Mouse (Mus musculus) MEL (cell line): Measurements from ENCODE around the gene Trim37. TPM values are rescaled to one million over a fixed set of nuclear protein-coding genes. Genes with fewer than 3 reads are reported as not detected.

Source experiments
- DNase-seq: peaks from one replicate; pipeline ENCODE4 v3.0.0; 2011; ENCODE audit warnings: low read depth, low spot score
- H3K27ac ChIP-seq: 2 replicates; pipeline ENCODE4 v1.5.1; 2012; ENCODE audit warnings: low read depth, mild to moderate bottlenecking, control low read depth, low read length, moderate library complexity; ENCODE audit not compliant: control insufficient read depth
- H3K27me3 ChIP-seq, 2 experiments: fragments of 150-350 bp in 1 of 2; sonication (generic) in 1 of 2; 2 replicates each; pipeline ENCODE4 v1.6.1; 2012; ENCODE audit warnings: low read length in 2 of 2, mild to moderate bottlenecking in 2 of 2, improper control_type of control experiment in 1 of 2, moderate library complexity in 1 of 2; ENCODE audit not compliant: insufficient read depth in 2 of 2, control insufficient read depth in 1 of 2
- H3K36me3 ChIP-seq, 2 experiments: 2 replicates each; pipeline ENCODE4 v1.6.1; 2012 to 2014; ENCODE audit warnings: low read length in 2 of 2, improper control_type of control experiment in 1 of 2, inconsistent platforms in 1 of 2, mild to moderate bottlenecking in 1 of 2; ENCODE audit not compliant: insufficient read depth in 2 of 2, control insufficient read depth in 1 of 2
- H3K4me1 ChIP-seq, 2 experiments: fragments of 150-350 bp in 1 of 2; sonication (generic) in 1 of 2; 2 replicates each; pipeline ENCODE4 v1.6.1; 2012; ENCODE audit warnings: low read length in 2 of 2, improper control_type of control experiment in 1 of 2, mild to moderate bottlenecking in 1 of 2; ENCODE audit not compliant: insufficient read depth in 2 of 2, control insufficient read depth in 1 of 2
- H3K4me3 ChIP-seq, 2 experiments: fragments of 150-350 bp in 1 of 2; sonication (generic) in 1 of 2; 2 replicates each; pipeline ENCODE4 v1.5.1; 2012; ENCODE audit warnings: low read depth in 2 of 2, low read length in 2 of 2, mild to moderate bottlenecking in 2 of 2, moderate library complexity in 2 of 2, control low read depth in 1 of 2, improper control_type of control experiment in 1 of 2; ENCODE audit not compliant: control insufficient read depth in 1 of 2, insufficient read depth in 1 of 2
- H3K79me2 ChIP-seq: 2 replicates; pipeline ENCODE4 v1.6.1; 2012; ENCODE audit warnings: mild to moderate bottlenecking, low read length, moderate library complexity; ENCODE audit not compliant: control insufficient read depth, poor library complexity, insufficient read depth
- H3K9ac ChIP-seq: 2 replicates; pipeline ENCODE4 v1.6.1; 2012; ENCODE audit warnings: low read depth, mild to moderate bottlenecking, control low read depth, low read length, moderate library complexity; ENCODE audit not compliant: control insufficient read depth, poor library complexity, severe bottlenecking
- H3K9me3 ChIP-seq: fragments of 150-350 bp; sonication (generic); replicated peaks from 2 replicates; pipeline ENCODE4 v1.6.1; 2012; ENCODE audit warnings: mild to moderate bottlenecking, low read length, improper control_type of control experiment, moderate library complexity; ENCODE audit not compliant: insufficient read depth
- CHD1 ChIP-seq: IDR thresholded peaks from 2 replicates; pipeline ENCODE4 v1.6.1; 2012; ENCODE audit warnings: low read depth, mild to moderate bottlenecking, inconsistent platforms, low read length, improper control_type of control experiment
- CHD2 ChIP-seq: IDR thresholded peaks from 2 replicates; pipeline ENCODE4 v1.6.1; 2011; ENCODE audit warnings: low read length, improper control_type of control experiment
- CTCF ChIP-seq, 3 experiments: IDR thresholded peaks in 2 of 3; conservative IDR thresholded peaks in 1 of 3; 2 replicates each; pipeline ENCODE4 v1.5.1; 2011 to 2012; ENCODE audit warnings: low read length in 3 of 3, low read depth in 2 of 3, mild to moderate bottlenecking in 2 of 3, improper control_type of control experiment in 1 of 3, inconsistent platforms in 1 of 3, mixed read lengths in 1 of 3, moderate library complexity in 1 of 3; ENCODE audit not compliant: control insufficient read depth in 1 of 3, insufficient read depth in 1 of 3, poor library complexity in 1 of 3, severe bottlenecking in 1 of 3
- E2F4 ChIP-seq: IDR thresholded peaks from 2 replicates; pipeline ENCODE4 v1.6.1; 2011; ENCODE audit warnings: low read depth, low read length, improper control_type of control experiment, borderline replicate concordance
- ELF1 ChIP-seq: IDR thresholded peaks from 2 replicates; pipeline ENCODE4 v1.6.1; 2014; ENCODE audit warnings: low read depth, mild to moderate bottlenecking, inconsistent platforms, low read length, improper control_type of control experiment, moderate library complexity
- EP300 ChIP-seq, 2 experiments: IDR thresholded peaks; 2 replicates each; pipeline ENCODE4 v1.6.1; 2011; ENCODE audit warnings: improper control_type of control experiment in 2 of 2, low read length in 2 of 2, low read depth in 1 of 2, mild to moderate bottlenecking in 1 of 2
- ETS1 ChIP-seq: IDR thresholded peaks from 2 replicates; pipeline ENCODE4 v1.6.1; 2012; ENCODE audit warnings: low read depth, mild to moderate bottlenecking, inconsistent platforms, low read length, improper control_type of control experiment, moderate library complexity
- GABPA ChIP-seq: IDR thresholded peaks from 2 replicates; pipeline ENCODE4 v1.6.1; 2012; ENCODE audit warnings: low read depth, mild to moderate bottlenecking, inconsistent platforms, low read length, improper control_type of control experiment, moderate library complexity
- JUND ChIP-seq: IDR thresholded peaks from 2 replicates; pipeline ENCODE4 v1.6.1; 2011; ENCODE audit warnings: low read depth, mild to moderate bottlenecking, improper control_type of control experiment, low read length
- KAT2A ChIP-seq: conservative IDR thresholded peaks from 2 replicates; pipeline ENCODE4 v1.6.1; 2012; ENCODE audit warnings: low read depth, low read length, improper control_type of control experiment, inconsistent platforms
- MAFK ChIP-seq: IDR thresholded peaks from 2 replicates; pipeline ENCODE4 v1.6.1; 2011; ENCODE audit warnings: low read depth, mild to moderate bottlenecking, low read length, improper control_type of control experiment, borderline replicate concordance
- MAX ChIP-seq: IDR thresholded peaks from 2 replicates; pipeline ENCODE4 v1.6.1; 2011; ENCODE audit warnings: low read length, improper control_type of control experiment
- MEF2A ChIP-seq: IDR thresholded peaks from 2 replicates; pipeline ENCODE4 v1.6.1; 2014; ENCODE audit warnings: low read depth, mild to moderate bottlenecking, inconsistent platforms, low read length, improper control_type of control experiment; ENCODE audit not compliant: poor library complexity, insufficient replicate concordance, severe bottlenecking; ENCODE audit errors: extremely low read depth
- MXI1 ChIP-seq: IDR thresholded peaks from 2 replicates; pipeline ENCODE4 v1.6.1; 2011; ENCODE audit warnings: mild to moderate bottlenecking, low read depth, low read length, improper control_type of control experiment
- MYB ChIP-seq: IDR thresholded peaks from 2 replicates; pipeline ENCODE4 v1.6.1; 2011; ENCODE audit warnings: mild to moderate bottlenecking, low read depth, low read length, improper control_type of control experiment
- MYC ChIP-seq: IDR thresholded peaks from 2 replicates; pipeline ENCODE4 v1.6.1; 2011; ENCODE audit warnings: low read depth, mild to moderate bottlenecking, low read length, improper control_type of control experiment, moderate library complexity
- NELFE ChIP-seq: IDR thresholded peaks from 2 replicates; pipeline ENCODE4 v1.6.1; 2011; ENCODE audit warnings: low read depth, low read length, improper control_type of control experiment
- POLR2A ChIP-seq, 2 experiments: IDR thresholded peaks; 2 replicates each; pipeline ENCODE4 v1.6.1; 2011 to 2012; ENCODE audit warnings: low read length in 2 of 2, mild to moderate bottlenecking in 2 of 2, control low read depth in 1 of 2, improper control_type of control experiment in 1 of 2, low read depth in 1 of 2, moderate library complexity in 1 of 2; ENCODE audit not compliant: control insufficient read depth in 1 of 2, insufficient read depth in 1 of 2, poor library complexity in 1 of 2
- POLR2AphosphoS2 ChIP-seq: IDR thresholded peaks from 2 replicates; pipeline ENCODE4 v1.6.1; 2011; ENCODE audit warnings: low read length, improper control_type of control experiment
- RCOR1 ChIP-seq: IDR thresholded peaks from 2 replicates; pipeline ENCODE4 v1.6.1; 2012; ENCODE audit warnings: low read depth, mild to moderate bottlenecking, inconsistent platforms, low read length, improper control_type of control experiment
- SIN3A ChIP-seq: IDR thresholded peaks from 2 replicates; pipeline ENCODE4 v1.6.1; 2012; ENCODE audit warnings: low read length, improper control_type of control experiment, inconsistent platforms
- SMC3 ChIP-seq: IDR thresholded peaks from 2 replicates; pipeline ENCODE4 v1.6.1; 2011; ENCODE audit warnings: low read depth, low read length, improper control_type of control experiment
- TCF12 ChIP-seq: IDR thresholded peaks from 2 replicates; pipeline ENCODE4 v1.6.1; 2014; ENCODE audit warnings: low read depth, mild to moderate bottlenecking, inconsistent platforms, low read length, improper control_type of control experiment, moderate library complexity
- UBTF ChIP-seq: IDR thresholded peaks from 2 replicates; pipeline ENCODE4 v1.6.1; 2012; ENCODE audit warnings: low read depth, mild to moderate bottlenecking, inconsistent platforms, low read length, improper control_type of control experiment, moderate library complexity, borderline replicate concordance; ENCODE audit not compliant: insufficient read depth
- ZC3H11A ChIP-seq: IDR thresholded peaks from 2 replicates; pipeline ENCODE4 v1.6.1; 2012; ENCODE audit warnings: low read depth, mild to moderate bottlenecking, inconsistent platforms, low read length, improper control_type of control experiment
- ZKSCAN1 ChIP-seq: IDR thresholded peaks from 2 replicates; pipeline ENCODE4 v1.6.1; 2012; ENCODE audit warnings: low read depth, mild to moderate bottlenecking, inconsistent platforms, low read length, improper control_type of control experiment, moderate library complexity
- ZMIZ1 ChIP-seq: IDR thresholded peaks from 2 replicates; pipeline ENCODE4 v1.6.1; 2012; ENCODE audit warnings: low read depth, mild to moderate bottlenecking, inconsistent platforms, low read length, improper control_type of control experiment, moderate library complexity
- ZNF384 ChIP-seq: IDR thresholded peaks from 2 replicates; pipeline ENCODE4 v1.6.1; 2012; ENCODE audit warnings: low read depth, mild to moderate bottlenecking, inconsistent platforms, low read length, improper control_type of control experiment
- polyA plus RNA-seq, 2 experiments: library from polyadenylated mRNA; stranded (reverse) in 1 of 2; unstranded in 1 of 2; fragments of >175 nt in 1 of 2; fragments of >200 nt in 1 of 2; gene quantifications; 2 replicates each; pipeline versions ENCODE4 v1.2.1 to v1.2.4; 2012; ENCODE audit warnings: low replicate concordance in 2 of 2, low read depth in 1 of 2; ENCODE audit not compliant: insufficient read length in 2 of 2, insufficient read depth in 1 of 2, missing spikeins in 1 of 2
- total RNA-seq: library from RNA; depleted of rRNA; stranded (reverse); fragments of 300-350 nt; gene quantifications from 2 replicates; pipeline ENCODE4 v1.2.3, GENCODE M21; 2012

Gene Trim37
- total and polyA plus RNA-seq, 3 experiments: 39.3 to 52.1 TPM; not detected in 1

DNA sequence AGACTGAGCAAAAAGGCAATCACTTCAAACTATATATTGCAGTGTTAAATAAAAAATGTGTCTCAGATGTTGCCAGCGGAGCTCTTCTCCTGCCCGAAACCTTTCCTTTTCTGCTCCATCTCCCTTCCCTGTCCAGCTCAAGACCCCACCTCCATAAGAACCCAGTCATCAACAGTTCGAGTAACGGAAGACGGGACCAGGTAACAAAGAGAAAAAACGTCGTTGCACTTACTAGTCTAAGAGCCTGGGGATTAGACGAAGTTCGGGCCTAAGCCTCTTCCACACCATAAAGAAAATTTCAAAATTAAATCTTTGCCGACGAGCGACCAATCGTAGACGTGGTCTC lies 18.5 kb upstream of the Trim37 start, which contains the start of gene Prr11:
Gene Prr11, minus strand, starts transcription at position 300 of the 346 bp plus-strand sequence.
- Histone ChIP-seq H3K9me3 (no peaks in the 10 kb centered on the region), H3K9ac (peak within 1 kb of the TSS; percentile 89), H3K27ac (peak within 1 kb of the TSS; percentile 96), H3K4me3 (peak within 1 kb of the TSS; percentile 86 to 91), H3K36me3 (peaks cover 16 to 42% of the 10 kb centered on the region in 2 experiments), H3K79me2 (peaks cover 31% of the 10 kb centered on the region), H3K4me1 (peaks cover 6 to 7% of the 10 kb centered on the region in 2 experiments; a peak in 3 of 4 replicates), H3K27me3 (no peaks in the 10 kb centered on the region)
- no peak for TF ChIP-seq ETS1
- TF ChIP-seq MAX: peak; percentile 19; the same call in 1 of the 2 replicates
- TF ChIP-seq MYC: peak; percentile 67
- TF ChIP-seq SIN3A: peak; percentile 88
- TF ChIP-seq TCF12: peak; percentile 29; the same call in 1 of the 2 replicates
- peak in 1 of 2 experiments; percentile 36; a peak in 2 of 4 replicates for TF ChIP-seq POLR2A (IDR thresholded peaks at IDR 0.05; ENCODE audit: control insufficient read depth in 1 of 2, insufficient read depth in 1 of 2, low read depth in 1 of 2, low read length in 2 of 2, poor library complexity in 1 of 2)
- TF ChIP-seq NELFE: peak; percentile 68
- TF ChIP-seq RCOR1: peak; percentile 47; the same call in 1 of the 2 replicates
- 0 out of 2 replicates have a peak, but pooled peaks have one; percentile 2 for TF ChIP-seq ZNF384
- peak; percentile 70; the same call in 1 of the 2 replicates for TF ChIP-seq MXI1
- TF ChIP-seq EP300 (IDR thresholded peaks at IDR 0.05; ENCODE audit: low read depth in 1 of 2, low read length in 2 of 2): no peak
- no peak for DNase-seq

DNA sequence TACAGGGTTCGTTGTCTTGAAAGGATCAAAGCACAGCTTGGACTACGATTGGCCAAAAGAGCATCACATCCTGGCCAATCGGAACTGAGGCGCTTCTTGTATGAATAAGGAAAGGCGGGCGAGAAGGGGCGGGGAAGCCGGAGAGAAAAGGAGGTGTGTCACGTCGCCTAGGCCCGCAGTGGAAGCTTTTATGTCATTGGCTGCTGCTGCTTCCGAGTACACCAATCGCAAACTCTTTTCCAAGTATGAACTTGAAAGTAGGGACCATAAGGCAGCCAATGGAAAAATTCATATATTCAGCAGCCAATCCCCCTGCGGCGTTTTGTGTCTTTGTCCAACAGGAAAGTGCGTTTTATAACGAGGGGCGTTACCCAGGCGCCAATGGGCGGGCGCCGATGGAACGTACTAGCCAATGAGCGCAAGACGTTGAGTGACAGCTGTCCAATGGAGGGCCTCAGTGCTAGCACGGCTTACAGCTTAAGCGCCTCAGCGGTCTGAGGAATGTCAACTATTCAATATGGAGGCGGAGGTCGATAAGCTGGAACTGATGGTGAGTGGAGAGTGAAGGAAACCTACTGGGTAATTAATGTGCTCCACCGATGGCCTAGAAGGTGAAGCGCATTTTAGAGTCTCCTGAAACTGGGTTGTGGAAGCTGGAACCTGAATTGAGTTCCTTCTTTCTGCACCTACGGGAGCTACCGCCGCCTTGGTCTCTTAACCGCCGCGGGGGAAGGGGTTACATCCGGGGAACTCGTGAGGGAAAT lies 17.9 kb upstream of the Trim37 start, which contains the start of gene Ska2:
Gene Ska2, plus strand, starts transcription at position 480 of the 764 bp plus-strand sequence.
- Histone ChIP-seq H3K79me2 (peaks cover 32% of the 10 kb centered on the region), H3K4me3 (peak within 1 kb of the TSS; percentile 86 to 91), H3K27me3 (no peaks in the 10 kb centered on the region), H3K9ac (peak within 1 kb of the TSS; percentile 89), H3K9me3 (no peaks in the 10 kb centered on the region), H3K27ac (peak within 1 kb of the TSS; percentile 96), H3K36me3 (peaks cover 20 to 41% of the 10 kb centered on the region in 2 experiments), H3K4me1 (peaks cover 6 to 7% of the 10 kb centered on the region in 2 experiments; a peak in 3 of 4 replicates)
- DNase-seq: peak; percentile 100
- TF ChIP-seq KAT2A: peak; percentile 42; the same call in 1 of the 2 replicates
- TF ChIP-seq ZC3H11A: no peak
- TF ChIP-seq GABPA: peak; percentile 53; the same call in 1 of the 2 replicates
- 0 out of 2 replicates have a peak, but pooled peaks have one; percentile 6 for TF ChIP-seq ELF1
- no peak for TF ChIP-seq ZNF384
- no peak for TF ChIP-seq EP300 (IDR thresholded peaks at IDR 0.05; ENCODE audit: low read depth in 1 of 2, low read length in 2 of 2)
- TF ChIP-seq SMC3: no peak
- peak; percentile 88 for TF ChIP-seq MYC
- peak; percentile 85 for TF ChIP-seq POLR2AphosphoS2
- no peak for TF ChIP-seq JUND
- peak; percentile 90 to 92 for TF ChIP-seq POLR2A (IDR thresholded peaks at IDR 0.05; ENCODE audit: control insufficient read depth in 1 of 2, insufficient read depth in 1 of 2, low read depth in 1 of 2, low read length in 2 of 2, poor library complexity in 1 of 2)
- no peak for TF ChIP-seq MAFK
- peak; percentile 90 for TF ChIP-seq ZMIZ1
- peak; percentile 93 for TF ChIP-seq NELFE
- no peak for TF ChIP-seq ZKSCAN1
- TF ChIP-seq MAX: peak; percentile 86
- TF ChIP-seq MXI1: peak; percentile 95
- no peak for TF ChIP-seq MYB
- TF ChIP-seq CTCF (IDR thresholded peaks at IDR 0.05 in 2 of 3, conservative IDR thresholded peaks at IDR 0.05 in 1 of 3; ENCODE audit: control insufficient read depth in 1 of 3, insufficient read depth in 1 of 3, low read depth in 2 of 3, low read length in 3 of 3, poor library complexity in 1 of 3, severe bottlenecking in 1 of 3): no peak
- no peak for TF ChIP-seq UBTF
- TF ChIP-seq E2F4: peak; percentile 88
- no peak for TF ChIP-seq CHD1
- TF ChIP-seq CHD2: peak; percentile 93
- TF ChIP-seq ETS1: 0 out of 2 replicates have a peak, but pooled peaks have one; percentile 4
- TF ChIP-seq MEF2A: no peak
